Mouse (Mus musculus) heart, adult 2 months (tissue): ENCODE measurements around the gene Gm9918.

ENCODE experiments used
- CTCF ChIP-seq: fragments of 200-600 bp; IDR thresholded peaks from 2 replicates; pipeline ENCODE4 v1.8.1; 2022; ENCODE audit warnings: antibody characterized with exemption, mild to moderate bottlenecking, moderate library complexity
- EP300 ChIP-seq: fragments of 200-500 bp; IDR thresholded peaks from 2 replicates; pipeline ENCODE4 v1.6.1; 2011; ENCODE audit warnings: low read depth, low read length, control low read depth; ENCODE audit not compliant: insufficient read depth
- POLR2A ChIP-seq: fragments of 200-500 bp; IDR thresholded peaks from 2 replicates; pipeline ENCODE4 v1.6.1; 2011; ENCODE audit warnings: mild to moderate bottlenecking, low read depth, low read length, control low read depth; ENCODE audit not compliant: insufficient read depth

DNA sequence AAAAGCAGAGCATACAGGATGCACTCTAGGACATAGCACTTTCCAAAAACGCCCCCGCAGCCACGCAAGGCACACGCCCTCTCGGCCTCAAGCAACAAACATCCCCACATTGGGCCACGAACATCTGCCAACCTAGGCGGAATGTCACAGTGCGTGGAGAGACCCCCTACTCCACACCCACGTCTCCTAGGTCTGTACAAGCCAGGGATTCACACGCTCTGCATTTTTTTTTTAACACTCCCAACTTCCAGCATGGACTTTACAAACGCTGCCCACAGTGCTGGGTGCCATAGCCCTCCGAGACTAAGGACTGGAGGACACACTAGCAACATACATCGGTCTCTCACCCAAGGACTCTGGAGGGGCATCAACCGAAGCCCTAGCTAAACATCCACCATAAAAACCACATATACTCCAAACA, 24.9 kb upstream of the Gm9918 start:
- TF ChIP-seq CTCF (no peak), EP300 (no peak), POLR2A (peak; percentile 80)
